Mouse (Mus musculus) urinary bladder, postnatal 36 days (tissue): Measurements from ENCODE around the gene Fshr.

Source experiments
- DNase-seq, 2 experiments: peaks; one replicate each; pipeline ENCODE4 v3.0.0; 2022; ENCODE audit warnings: low spot score in 2 of 2, mixed read lengths in 1 of 2

Fshr gene

DNA sequence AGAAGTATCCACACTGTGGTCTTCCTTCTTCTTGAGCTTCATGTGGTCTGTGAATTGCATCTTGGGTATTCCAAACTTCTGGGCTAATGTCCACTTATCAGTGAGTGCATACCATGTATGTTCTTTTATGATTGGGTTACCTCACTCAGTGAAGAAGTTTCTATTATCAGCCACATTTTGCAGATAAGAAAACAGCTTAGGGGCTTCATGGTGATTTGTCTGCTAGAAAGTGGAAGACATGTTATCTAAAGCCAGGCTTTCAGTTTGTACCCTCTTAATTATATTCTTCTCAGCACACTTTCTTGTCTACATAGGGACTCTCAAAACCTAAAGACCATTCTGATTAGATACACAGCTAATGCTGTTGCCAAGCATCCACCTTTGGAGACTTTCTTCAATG, 165.8 kb downstream of the Fshr start:
- DNase-seq: no peak

DNA sequence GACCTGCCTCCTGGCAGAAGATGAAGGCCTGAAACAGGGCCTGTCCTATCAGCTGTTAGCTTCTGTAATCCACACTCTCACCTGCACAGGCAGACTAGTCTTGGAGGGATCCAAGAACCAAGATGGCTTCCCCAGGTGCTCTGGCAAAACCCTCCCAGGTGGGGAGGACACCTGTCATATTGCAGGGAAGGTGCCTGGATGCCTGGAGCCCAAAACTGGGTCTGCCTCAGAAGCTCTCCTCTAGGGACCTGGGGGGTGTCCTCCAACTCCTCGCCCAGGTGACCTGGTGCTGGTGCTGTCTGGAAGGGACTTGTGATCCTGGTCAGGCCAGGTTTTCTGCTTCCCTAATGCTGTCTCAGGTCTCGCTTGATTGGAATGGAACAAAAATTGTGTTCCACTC, 167.5 kb downstream of the Fshr start:
- no peak for DNase-seq

DNA sequence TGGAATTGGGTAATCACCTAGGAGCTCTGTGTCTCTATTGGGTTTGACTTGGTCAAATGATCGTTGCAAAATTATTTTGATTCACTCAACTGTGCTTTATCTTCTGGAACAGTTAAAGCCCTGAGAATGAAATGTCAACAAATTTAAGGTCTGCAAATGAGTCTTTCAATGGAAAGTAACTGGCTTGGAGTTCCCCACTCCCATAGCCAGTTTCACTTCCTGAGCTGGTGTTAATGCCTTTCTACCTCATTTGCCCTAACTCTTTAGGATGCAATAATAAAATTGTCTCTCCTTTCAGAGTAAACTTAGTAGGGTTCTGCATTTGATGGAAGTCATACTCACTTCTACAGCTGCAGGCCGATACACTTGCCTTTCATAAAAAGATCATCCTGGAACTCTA, 181.0 kb downstream of the Fshr start:
- no peak for DNase-seq

DNA sequence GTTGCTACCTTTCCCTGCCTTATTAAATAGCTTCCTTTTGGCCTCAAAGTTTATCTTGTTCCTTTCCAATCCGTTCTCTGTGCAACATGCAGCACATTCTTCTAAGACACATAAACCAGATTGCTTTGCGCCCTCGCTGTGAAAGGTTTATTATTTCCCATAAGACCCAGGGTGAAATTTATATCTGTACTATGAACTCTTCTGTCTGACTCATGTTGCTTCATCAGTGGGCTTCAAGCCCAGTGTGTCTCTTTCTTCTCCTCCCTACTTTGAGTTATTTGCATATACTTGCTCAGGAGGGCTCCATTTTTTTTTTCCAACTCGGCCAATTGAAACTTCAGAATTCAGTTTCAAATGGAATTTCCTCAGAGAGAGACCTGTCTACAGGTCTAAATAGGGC, 183.5 kb downstream of the Fshr start:
- DNase-seq: no peak

DNA sequence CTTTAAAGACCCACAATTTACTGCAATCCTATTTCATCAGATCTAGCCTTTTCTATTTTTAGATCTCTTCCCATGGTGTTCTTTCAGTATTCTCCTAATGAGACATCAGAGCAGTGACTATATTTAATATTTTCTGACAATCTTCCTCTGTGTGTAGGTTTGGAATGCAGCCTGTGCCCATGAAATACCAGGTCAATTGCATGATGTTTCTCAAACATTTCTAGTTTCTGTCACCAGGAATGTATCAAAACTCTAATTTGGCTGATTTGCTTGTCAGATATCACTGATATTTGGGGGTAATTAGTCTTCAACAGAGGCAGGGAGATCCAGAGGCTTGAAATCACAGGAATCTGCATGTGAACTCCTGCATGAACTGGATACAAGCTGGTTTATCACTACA, 186.8 kb downstream of the Fshr start:
- no peak for DNase-seq

DNA sequence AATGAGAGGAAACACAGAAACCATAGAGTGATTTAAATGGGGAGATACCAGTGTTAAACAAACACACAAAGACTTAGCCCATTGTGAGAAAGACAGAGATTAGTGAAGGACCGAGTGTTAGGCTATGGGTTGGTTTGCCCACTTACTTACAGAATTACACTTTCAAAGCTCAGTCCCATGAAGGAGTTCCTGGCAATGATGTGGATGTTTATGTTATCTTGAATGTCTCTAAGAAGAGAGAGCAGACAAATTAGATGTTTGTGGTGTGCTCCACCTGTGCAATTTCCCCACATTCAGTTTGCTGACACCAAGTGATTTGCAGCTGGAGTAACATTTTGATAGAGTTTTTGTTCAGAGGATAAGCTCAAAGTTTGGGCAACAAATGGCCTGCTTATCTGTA, 191.4 kb downstream of the Fshr start:
- no peak for DNase-seq

DNA sequence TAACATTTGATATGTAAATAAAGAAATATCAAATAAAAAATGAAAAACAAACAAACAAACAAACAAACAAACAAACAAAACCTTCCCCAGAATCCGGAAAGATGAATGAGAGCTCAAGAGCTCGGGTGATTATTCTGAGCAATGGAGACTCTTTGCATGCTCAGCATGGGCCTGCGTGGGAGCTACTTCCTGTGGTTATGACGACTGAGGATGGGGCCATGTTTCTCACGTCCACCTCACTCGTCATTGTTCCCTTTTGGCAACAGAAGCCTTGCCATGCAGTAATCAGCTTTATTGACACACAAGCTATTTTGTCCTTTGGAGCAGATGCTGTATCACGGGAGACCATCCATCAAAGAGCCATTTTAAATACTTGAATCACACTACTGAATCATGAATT, 191.8 kb downstream of the Fshr start:
- DNase-seq: no peak

DNA sequence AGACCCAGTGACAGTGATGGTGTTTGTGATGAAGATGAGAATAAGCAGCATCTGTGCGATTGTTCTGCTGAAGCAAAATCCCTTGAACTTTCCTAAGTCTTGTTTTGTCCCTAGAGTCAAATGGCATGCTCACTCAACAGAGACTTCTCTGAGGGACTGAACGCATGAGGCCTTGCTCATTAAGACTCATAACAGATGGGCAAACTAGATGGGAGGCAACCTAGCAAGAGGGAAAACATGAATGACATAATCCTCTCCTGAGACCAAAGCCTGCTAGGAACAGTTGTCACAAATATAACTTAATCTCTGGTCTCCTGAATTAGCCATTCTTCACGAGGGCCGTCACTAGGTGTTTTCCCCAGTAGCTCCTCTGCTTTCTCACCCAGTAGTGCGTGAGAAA, 194.5 kb downstream of the Fshr start:
- no peak for DNase-seq

DNA sequence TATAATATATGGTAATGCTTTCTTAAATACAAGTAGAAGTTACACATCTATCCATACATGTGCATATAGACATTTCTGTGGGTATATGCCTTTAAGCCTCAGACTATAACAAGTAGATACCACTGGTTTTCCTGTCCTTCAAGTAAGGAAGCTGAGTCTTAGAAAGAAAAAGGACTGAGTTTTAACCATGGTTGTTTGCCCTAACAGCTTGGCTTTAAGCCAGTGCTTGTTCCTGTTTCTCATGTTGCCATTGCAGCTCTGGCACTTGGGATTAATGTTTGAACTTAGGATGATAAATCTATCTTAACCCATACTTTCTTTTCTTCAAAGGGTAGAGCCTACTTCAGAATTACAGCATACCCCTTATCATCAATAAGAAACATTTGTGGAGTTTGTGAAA, 200.6 kb downstream of the Fshr start:
- no peak for DNase-seq

DNA sequence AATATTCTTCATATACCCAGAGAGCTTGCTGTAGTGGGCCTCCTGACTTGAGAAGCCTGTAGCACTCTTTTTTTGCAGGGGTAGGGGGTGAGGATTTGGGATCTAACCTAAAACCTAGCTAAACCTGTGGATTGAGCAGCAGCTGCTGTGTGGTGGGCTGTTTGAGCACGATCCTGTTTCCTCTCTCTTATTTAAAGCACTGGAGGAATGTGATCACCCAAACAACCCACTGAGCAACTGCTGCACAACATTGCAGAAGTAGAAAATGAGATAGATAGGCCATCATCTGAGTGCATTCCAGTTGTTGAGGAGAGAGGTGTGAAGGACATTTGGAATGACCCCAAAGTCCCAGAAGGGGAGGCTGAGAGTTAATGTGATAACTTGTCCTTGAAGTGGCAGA, 202.2 kb downstream of the Fshr start:
- DNase-seq: no peak

DNA sequence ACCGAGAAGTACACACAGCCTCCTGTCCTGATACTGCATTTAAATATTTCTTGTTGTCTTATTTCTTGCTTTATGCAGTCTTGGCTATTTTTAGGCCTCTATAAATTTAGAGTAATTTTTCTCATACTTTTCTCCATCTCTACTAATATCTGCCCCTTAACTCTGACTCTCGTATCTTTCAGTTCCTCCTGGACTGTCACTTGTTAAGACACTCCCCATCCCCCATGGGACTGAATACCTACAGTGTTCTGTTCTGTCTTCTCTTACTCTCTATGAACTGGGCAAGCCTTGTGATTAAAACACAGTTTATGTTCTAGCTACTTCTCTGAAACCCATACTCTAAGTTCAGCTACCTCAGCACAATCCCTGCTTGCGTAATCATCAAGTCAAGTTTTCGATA, 209.2 kb downstream of the Fshr start:
- DNase-seq: no peak

DNA sequence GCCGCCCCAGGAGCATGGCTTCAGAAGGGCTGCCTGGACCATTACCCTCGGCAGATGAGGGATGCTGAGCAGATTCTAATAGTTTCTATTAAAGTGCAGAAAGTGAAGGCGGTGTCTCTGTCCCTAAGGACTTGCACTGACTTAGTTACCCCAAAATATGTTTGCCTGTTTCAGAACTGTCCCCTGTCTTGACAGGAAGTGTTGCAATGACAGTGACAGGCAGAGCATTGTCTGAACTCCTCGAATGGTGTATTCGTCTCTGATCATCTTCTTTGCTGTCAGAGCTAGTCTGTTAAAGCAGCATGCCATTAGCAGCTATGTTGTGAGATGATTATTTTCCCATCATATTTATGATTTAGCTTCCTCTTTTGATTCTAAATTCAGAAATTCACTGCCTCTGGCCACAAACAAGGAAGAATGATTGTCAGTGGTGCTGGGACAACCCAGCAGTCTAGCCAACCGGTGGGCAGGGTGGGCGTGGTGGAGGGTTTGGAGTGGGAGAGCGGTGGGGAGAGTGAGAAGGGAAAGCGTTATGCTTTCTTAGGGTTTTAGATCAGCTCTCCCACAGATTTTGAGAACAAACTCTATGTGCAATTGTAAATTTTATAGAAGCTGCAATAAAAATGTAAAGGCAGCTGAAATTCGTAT, 219.6 kb downstream of the Fshr start:
- no peak for DNase-seq

DNA sequence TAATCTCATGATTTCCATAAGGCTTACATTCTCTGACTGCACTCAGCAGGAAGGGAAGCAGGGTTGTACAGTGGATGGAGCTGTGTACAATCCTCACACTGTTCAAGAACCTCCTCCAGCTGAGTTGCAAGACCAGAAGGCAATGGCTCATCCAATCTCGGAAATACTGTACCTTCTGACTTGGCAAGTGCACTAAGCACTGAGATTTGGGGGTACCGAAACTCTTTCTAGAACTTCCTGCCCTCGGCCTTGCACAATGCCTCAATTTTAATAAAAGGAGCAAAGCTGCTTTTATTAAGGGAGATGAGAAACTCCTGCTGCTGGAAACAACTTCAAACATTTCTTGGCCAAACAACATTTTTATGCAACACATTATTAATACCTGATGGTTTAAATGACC, 225.9 kb downstream of the Fshr start:
- no peak for DNase-seq

DNA sequence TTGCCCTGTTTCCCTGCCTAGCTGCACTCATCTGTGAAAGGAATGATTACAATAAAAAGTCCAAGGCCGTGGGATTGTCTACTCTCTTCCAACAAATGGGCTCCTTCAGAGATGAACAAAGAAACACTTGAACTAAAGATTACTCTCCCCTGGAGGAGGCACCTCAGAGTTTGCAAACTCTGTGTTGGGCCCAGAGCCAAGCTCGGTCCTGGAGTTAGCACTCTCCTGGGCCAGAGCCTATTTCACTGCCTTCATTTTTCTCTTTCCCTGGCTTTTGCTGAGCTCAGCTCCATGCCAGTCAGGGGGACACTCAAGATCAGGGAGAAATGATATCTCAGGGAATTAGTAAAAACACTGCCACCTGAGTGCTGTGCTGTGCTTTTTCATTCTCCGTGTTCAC, 234.4 kb downstream of the Fshr start:
- no peak for DNase-seq

DNA sequence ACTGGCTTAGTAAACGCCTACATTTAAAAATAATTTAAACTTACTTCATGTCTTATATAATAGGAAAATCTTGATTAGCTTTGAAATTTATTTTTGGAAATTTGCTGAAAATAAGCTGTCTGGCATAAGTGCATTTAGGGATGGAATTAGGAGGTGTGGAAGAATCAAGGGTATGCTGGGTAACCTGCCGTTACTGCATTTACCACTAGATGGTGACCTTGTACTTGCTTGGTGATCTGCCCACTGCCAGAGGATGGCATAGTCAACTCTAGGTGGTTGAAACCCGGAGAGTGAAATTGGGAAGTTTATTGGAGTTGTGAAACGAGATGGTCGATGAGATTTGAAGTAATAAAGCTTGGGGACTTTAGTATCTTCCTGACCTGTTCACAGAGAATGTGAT, 246.5 kb downstream of the Fshr start:
- peak; percentile 4 to 13 for DNase-seq

DNA sequence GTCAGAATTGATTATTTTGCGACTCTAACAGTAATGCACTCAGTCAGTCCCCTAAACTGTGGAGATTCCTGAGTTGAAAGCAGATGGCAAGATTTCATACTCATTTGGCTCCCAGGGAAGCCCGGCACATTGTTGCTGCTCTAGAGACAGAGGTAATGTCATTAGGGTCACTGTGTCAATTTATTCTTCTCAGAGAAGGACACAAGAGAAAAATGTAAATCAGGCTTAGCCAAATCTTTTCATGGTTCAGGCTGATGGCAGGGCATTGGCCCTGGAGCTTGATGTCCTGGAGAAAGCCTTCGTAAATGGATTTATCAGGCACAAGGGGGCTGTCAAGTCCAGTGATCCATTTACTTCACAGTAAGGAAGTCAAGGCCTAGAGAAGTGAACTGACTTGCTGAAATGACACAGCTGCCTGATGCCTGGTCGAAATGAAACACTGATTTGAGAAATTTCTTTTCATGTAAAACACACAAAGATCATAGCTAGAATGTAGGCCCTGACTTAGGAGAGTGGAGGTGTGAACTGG, 262.3 kb downstream of the Fshr start:
- no peak for DNase-seq

DNA sequence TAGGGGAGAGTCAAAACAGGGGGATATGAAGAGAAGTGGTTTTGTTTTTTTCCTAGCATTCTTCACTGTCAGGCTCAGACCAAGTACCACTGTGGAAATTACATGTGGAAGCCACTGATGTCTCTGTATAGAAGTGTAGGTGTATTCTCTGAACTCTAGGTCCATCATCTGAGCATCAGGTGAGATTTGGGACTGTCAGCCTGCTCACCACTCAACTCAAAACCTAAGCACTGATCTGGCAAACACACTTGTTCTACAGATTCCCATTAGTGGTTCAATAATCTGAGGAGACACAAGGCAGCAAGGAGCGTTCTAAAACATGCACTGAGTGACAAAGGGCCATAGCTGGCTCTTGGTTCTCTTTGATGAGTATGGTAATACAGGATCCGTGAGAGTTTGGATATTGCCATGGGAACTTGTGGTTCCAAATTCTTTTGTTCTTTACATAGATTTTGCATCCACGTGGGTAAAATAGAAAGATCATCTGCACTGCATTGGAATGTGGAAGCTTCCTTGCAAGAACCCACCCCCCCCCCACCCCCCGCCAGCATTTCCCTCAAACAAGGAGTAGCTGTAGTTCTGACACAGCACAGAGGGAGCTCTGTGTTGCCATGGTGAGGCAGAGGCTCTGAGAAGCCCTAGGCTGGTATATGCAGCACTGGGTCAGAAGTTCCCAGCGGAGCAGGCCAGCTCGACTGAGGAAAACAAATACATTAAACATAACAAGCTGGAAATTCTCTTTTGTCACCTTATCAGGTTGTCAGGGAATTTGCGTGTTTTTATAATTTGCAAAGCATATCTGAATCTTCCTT, 262.9 kb downstream of the Fshr start:
- DNase-seq: no peak

DNA sequence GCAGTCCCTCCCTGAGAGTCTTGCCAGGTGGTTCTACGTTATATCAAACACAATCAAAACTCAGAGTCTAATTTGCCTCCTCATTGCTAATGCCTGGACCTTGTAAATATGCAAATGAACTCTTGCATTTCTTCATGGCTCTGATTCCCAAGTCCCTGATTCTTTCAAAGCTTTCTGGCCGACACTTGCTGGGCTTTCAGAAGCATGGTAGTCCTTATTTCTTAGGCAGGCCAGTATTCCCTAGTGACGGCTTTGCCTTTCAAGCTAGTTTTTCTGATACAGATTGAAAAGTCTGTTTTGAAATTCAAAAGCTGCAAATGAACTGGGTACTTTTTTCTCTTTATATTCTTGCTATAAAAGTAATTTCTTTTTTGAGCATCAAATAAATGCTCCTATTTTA, 263.5 kb downstream of the Fshr start:
- no peak for DNase-seq
